Mouse (Mus musculus): ENCODE results near the gene Slc22a12.

DNA sequence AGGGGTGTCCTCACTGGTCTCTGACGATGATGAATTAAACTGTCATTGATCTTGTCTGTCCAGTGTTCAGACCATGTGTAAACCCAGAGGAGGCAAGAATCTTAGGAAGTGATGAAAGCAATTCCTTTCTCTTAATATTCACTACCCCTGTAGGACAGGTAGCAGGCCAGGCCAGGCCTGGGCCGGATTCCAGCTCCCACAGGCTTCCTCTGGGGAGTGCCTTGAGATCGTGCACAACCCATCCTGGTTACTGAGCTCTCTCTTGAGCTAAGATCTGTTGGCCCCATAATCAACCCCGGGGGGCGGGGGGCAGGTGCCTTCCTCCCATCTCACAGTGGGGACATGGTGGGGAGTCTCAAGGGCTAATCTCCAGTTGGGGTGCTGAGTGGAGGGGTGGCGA, 22.3 kb upstream of the Slc22a12 start:
- TF ChIP-seq CTCF (IDR thresholded peaks at IDR 0.05; ENCODE audit: insufficient read depth, low read depth, low read length) (no peak), POLR2A (IDR thresholded peaks at IDR 0.05; ENCODE audit: insufficient read depth, low read depth, low read length) (no peak)

All from olfactory bulb, adult 2 months (tissue).